In the genomic region with DNA sequence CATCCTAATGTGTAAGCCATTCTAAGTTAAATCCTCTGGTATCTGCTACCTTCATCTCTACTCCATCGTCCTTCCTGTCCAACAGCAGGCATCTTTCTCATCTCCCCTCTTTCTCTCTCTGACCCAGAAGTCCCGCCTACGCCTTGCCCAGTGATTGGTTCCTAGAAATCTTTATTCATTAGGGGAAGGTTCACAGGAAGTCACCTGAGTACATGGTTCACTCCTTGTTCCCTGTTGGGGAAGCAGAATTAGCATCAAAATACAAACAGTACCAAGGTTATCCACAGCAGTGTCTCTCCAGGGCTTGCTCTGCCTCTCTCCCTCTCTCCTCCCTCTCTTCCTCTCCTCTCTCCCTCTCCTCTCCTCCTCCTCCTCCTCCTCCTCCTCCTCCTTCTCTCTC, we compare ENCODE assay signal across 33 mouse cellular contexts.
"Had no signal": no experiment of that assay in that cellular context is flagged by ENCODE, and none has a peak within 500 bp of the region (broad histone marks: within the 10 kb centered on the region; RNA-seq: fewer than 3 reads in every experiment).

No protein-coding gene starts in this region.

- DNase-seq: left cerebral cortex, postnatal 4 days; liver; liver, embryonic 13.5 days; liver, postnatal 0 days; lung, adult 18-20 months; lung, adult 2 months; lung, embryonic 14.5 days; lung, postnatal 10 days; lung, postnatal 14 days; lung, postnatal 36 days; lung, postnatal 4 days; midbrain, embryonic 14.5 days had no signal

- H3K4me2 ChIP-seq: limb, embryonic 12.5 days; limb, embryonic 13.5 days; limb, embryonic 15.5 days; liver, embryonic 11.5 days; liver, embryonic 12.5 days; liver, embryonic 13.5 days; liver, embryonic 15.5 days; lung, embryonic 14.5 days; lung, embryonic 15.5 days; midbrain, embryonic 11.5 days; midbrain, embryonic 12.5 days; midbrain, embryonic 13.5 days; midbrain, embryonic 15.5 days; neural tube, embryonic 12.5 days; neural tube, embryonic 13.5 days had no signal

- H3K27me3 ChIP-seq: limb, embryonic 12.5 days; limb, embryonic 13.5 days; limb, embryonic 15.5 days; liver, embryonic 12.5 days; liver, embryonic 13.5 days; liver, embryonic 15.5 days; lung, embryonic 15.5 days; megakaryocyte, embryonic 14.5 days; midbrain, embryonic 12.5 days; midbrain, embryonic 13.5 days; midbrain, embryonic 15.5 days; neural tube, embryonic 12.5 days; neural tube, embryonic 13.5 days had no signal

- H3K9me3 ChIP-seq: limb, embryonic 10.5 days; limb, embryonic 12.5 days; limb, embryonic 13.5 days; limb, embryonic 15.5 days; liver, embryonic 12.5 days; liver, embryonic 13.5 days; liver, embryonic 15.5 days; lung, embryonic 15.5 days; midbrain, embryonic 10.5 days; midbrain, embryonic 12.5 days; midbrain, embryonic 13.5 days; midbrain, embryonic 15.5 days had no signal

- ATAC-seq: liver, embryonic 12.5 days; liver, postnatal 0 days; lung, postnatal 0 days; midbrain, embryonic 13.5 days; midbrain, embryonic 15.5 days; midbrain, embryonic 16.5 days had no signal

- H3K9ac ChIP-seq: limb, embryonic 12.5 days; limb, embryonic 13.5 days; limb, embryonic 15.5 days; liver, embryonic 12.5 days; liver, embryonic 13.5 days; liver, embryonic 14.5 days; liver, embryonic 15.5 days; liver, postnatal 0 days; lung, embryonic 14.5 days; lung, embryonic 15.5 days; midbrain, embryonic 12.5 days; midbrain, embryonic 13.5 days; midbrain, embryonic 15.5 days; neural tube, embryonic 12.5 days; neural tube, embryonic 13.5 days had no signal

- H3K4me3 ChIP-seq: limb, embryonic 10.5 days; limb, embryonic 12.5 days; limb, embryonic 13.5 days; limb, embryonic 15.5 days; liver, embryonic 12.5 days; liver, embryonic 13.5 days; liver, embryonic 15.5 days; lung, embryonic 15.5 days; megakaryocyte, embryonic 14.5 days; midbrain, embryonic 10.5 days; midbrain, embryonic 12.5 days; midbrain, embryonic 13.5 days; midbrain, embryonic 15.5 days; myocyte; neural tube, embryonic 12.5 days; neural tube, embryonic 13.5 days had no signal

- H3K27ac ChIP-seq: limb, embryonic 10.5 days; limb, embryonic 12.5 days; limb, embryonic 13.5 days; limb, embryonic 15.5 days; liver, embryonic 12.5 days; liver, embryonic 13.5 days; liver, embryonic 14.5 days; liver, embryonic 15.5 days; lung, embryonic 15.5 days; macrophage; midbrain, embryonic 10.5 days; midbrain, embryonic 12.5 days; midbrain, embryonic 13.5 days; midbrain, embryonic 15.5 days; neural tube, embryonic 12.5 days; neural tube, embryonic 13.5 days had no signal

- H3K4me1 ChIP-seq: limb, embryonic 10.5 days; limb, embryonic 12.5 days; limb, embryonic 13.5 days; limb, embryonic 15.5 days; liver, embryonic 12.5 days; liver, embryonic 13.5 days; liver, embryonic 15.5 days; lung, embryonic 15.5 days; megakaryocyte, embryonic 14.5 days; midbrain, embryonic 10.5 days; midbrain, embryonic 12.5 days; midbrain, embryonic 13.5 days; midbrain, embryonic 15.5 days; neural tube, embryonic 12.5 days; neural tube, embryonic 13.5 days had no signal

- H3K36me3 ChIP-seq: limb, embryonic 10.5 days; limb, embryonic 12.5 days; limb, embryonic 13.5 days; limb, embryonic 15.5 days; liver, embryonic 12.5 days; liver, embryonic 13.5 days; liver, embryonic 15.5 days; lung, embryonic 15.5 days; midbrain, embryonic 10.5 days; midbrain, embryonic 12.5 days; midbrain, embryonic 13.5 days; midbrain, embryonic 15.5 days; neural tube, embryonic 12.5 days; neural tube, embryonic 13.5 days had no signal
